Mouse (Mus musculus) MEL (cell line): ENCODE measurements around the gene Atxn7l3.

ENCODE experiments used
- CTCF ChIP-seq, 3 experiments: IDR thresholded peaks in 2 of 3; conservative IDR thresholded peaks in 1 of 3; 2 replicates each; pipeline ENCODE4 v1.5.1; 2011 to 2012; ENCODE audit warnings: low read length in 3 of 3, low read depth in 2 of 3, mild to moderate bottlenecking in 2 of 3, improper control_type of control experiment in 1 of 3, inconsistent platforms in 1 of 3, mixed read lengths in 1 of 3, moderate library complexity in 1 of 3; ENCODE audit not compliant: control insufficient read depth in 1 of 3, insufficient read depth in 1 of 3, poor library complexity in 1 of 3, severe bottlenecking in 1 of 3
- GABPA ChIP-seq: IDR thresholded peaks from 2 replicates; pipeline ENCODE4 v1.6.1; 2012; ENCODE audit warnings: low read depth, mild to moderate bottlenecking, inconsistent platforms, low read length, improper control_type of control experiment, moderate library complexity
- GATA1 ChIP-seq: IDR thresholded peaks from 2 replicates; pipeline ENCODE4 v1.6.1; 2011; ENCODE audit warnings: low read depth, low read length, improper control_type of control experiment
- NRF1 ChIP-seq: IDR thresholded peaks from 2 replicates; pipeline ENCODE4 v1.6.1; 2014; ENCODE audit warnings: low read depth, mild to moderate bottlenecking, inconsistent platforms, low read length, improper control_type of control experiment, moderate library complexity; ENCODE audit not compliant: poor library complexity, insufficient read depth, severe bottlenecking

- TF ChIP-seq NRF1 (no peak), CTCF (IDR thresholded peaks at IDR 0.05 in 2 of 3, conservative IDR thresholded peaks at IDR 0.05 in 1 of 3; ENCODE audit: control insufficient read depth in 1 of 3, insufficient read depth in 1 of 3, low read depth in 2 of 3, low read length in 3 of 3, poor library complexity in 1 of 3, severe bottlenecking in 1 of 3) (no peak; a peak in 1 of 6 replicates), GABPA (no peak), GATA1 (no peak)
Measured at GRCm38 (mm10) chr11:102317298-102317900, 21.0 kb upstream of the Atxn7l3 start.
